Mouse (Mus musculus) G1E (cell line): ENCODE data around the gene Klf16.

Source experiments
- CTCF ChIP-seq: IDR thresholded peaks from 2 replicates; pipeline ENCODE4 v1.5.1; 2012; ENCODE audit warnings: low read depth, low read length, inconsistent platforms, mixed read lengths
- GATA1 ChIP-seq: IDR thresholded peaks from 2 replicates; pipeline ENCODE4 v1.6.1; 2012; ENCODE audit warnings: borderline replicate concordance, low read length, inconsistent platforms, mixed read lengths
- GATA2 ChIP-seq: IDR thresholded peaks from 2 replicates; pipeline ENCODE4 v1.6.1; 2012; ENCODE audit warnings: low read depth, low read length, inconsistent platforms, borderline replicate concordance
- POLR2AphosphoS5 ChIP-seq: IDR thresholded peaks from 2 replicates; pipeline ENCODE4 v1.6.1; 2012; ENCODE audit warnings: low read depth, low read length, inconsistent platforms; ENCODE audit not compliant: insufficient replicate concordance
- TAL1 ChIP-seq: conservative IDR thresholded peaks from 2 replicates; pipeline ENCODE4 v1.6.1; 2012; ENCODE audit warnings: low read depth, low read length, inconsistent platforms, mixed read lengths

GRCm38 (mm10) chr10:80575925-80576324 lies 1.2 kb downstream of the Klf16 start:
- TF ChIP-seq CTCF: no peak
- no peak for TF ChIP-seq GATA1
- TF ChIP-seq POLR2AphosphoS5: no peak
- no peak for TF ChIP-seq TAL1
- no peak for TF ChIP-seq GATA2
